Mouse (Mus musculus): Measurements from ENCODE around the gene Gypa. TPM values are rescaled to one million over a fixed set of nuclear protein-coding genes. Genes with fewer than 3 reads are reported as not detected.

Gypa gene
- 10 to 100 TPM; 10.5 to 20.9 TPM for total RNA-seq (2021)
- long read RNA-seq, experiment 1, partial matches to known transcripts = 0 of 4 reads
- long read RNA-seq, experiment 1, other reads (novel, unspliced or antisense) = 0 of 4 reads
- long read RNA-seq, experiment 2, transcript Gypa-201 (8 exons, 1,848 nt) = major isoform, 9 of 13 reads
- long read RNA-seq, experiment 2, partial matches to known transcripts = 0 of 13 reads
- long read RNA-seq, experiment 2, other reads (novel, unspliced or antisense) = 4 of 13 reads

DNA sequence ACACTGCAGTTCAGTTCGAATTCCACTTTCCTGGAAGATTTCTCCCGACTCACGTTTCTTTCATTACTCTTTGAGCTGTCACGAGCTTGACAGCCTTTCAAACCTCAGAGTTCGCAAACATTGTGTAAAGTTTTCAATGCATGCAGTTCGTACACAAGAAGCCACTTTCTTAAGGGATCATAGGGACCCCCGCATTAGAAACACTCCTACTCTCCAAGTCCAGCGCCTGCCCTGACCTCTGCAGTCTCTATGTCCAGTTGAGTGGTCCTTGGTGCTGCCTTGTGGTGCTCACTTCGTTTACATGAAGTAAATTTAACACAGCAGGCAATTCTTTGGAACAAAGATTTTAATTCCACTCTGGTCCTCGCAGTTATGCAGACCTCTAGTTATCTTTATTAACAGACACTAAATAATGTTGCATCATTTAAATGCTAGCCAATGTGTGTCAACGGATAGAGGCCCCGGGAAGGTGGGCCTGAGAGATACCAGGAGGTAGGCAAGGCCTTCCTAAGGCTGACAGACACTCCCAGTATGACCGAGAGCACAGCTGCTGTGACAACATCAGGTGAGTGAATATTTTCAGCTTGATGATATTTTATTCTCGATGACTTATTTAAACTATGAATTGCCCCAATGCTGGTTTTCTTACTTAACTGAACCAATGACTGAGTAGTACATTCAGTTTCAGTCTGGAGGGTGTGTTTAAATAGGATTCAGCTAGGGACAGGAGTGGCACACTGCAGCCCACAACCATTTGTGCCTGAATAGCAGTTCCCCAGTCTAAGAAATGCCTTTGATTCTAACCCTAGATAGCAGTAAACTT, at the start of gene Gypa:
Gypa (plus strand) TSS at position 259 of the 823 bp plus-strand sequence.
- DNase-seq (ENCODE audit: low spot score in 2 of 2) = no peak

DNA sequence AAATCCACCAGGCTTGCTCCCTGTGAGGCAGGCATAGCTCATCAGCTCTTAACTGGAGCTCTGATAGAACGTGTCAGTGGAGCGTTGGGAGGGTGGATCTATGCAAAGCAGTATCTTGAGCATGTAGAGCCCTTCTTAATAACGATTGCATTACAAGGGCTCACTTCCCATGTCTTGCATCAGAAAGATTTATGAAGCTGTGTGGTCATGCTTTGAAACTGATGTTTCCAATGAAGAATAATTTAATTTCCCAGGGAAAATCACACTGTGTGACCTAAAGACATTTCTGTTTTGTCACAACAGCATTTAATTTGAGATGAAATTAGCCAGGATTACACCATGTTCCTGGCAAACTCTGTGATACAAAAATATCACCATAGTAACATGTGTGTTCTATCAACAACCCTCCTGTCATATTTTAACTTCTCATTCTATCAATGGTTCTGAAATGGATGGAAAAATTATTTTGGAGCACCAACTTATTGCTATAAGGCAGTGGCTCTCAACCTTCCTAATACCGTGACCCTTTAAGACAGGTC, 49.0 kb upstream of the Gypa start:
- DNase-seq (ENCODE audit: low spot score in 2 of 2) = no peak

- DNase-seq (ENCODE audit: low spot score in 2 of 2) = no peak
These were observed 46.4 kb upstream of the Gypa start for GRCm38 (mm10) chr8:80447217-80447616.

- no peak for DNase-seq (ENCODE audit: low spot score in 2 of 2)
These were observed 41.5 kb upstream of the Gypa start for GRCm38 (mm10) chr8:80451938-80452690.

DNA sequence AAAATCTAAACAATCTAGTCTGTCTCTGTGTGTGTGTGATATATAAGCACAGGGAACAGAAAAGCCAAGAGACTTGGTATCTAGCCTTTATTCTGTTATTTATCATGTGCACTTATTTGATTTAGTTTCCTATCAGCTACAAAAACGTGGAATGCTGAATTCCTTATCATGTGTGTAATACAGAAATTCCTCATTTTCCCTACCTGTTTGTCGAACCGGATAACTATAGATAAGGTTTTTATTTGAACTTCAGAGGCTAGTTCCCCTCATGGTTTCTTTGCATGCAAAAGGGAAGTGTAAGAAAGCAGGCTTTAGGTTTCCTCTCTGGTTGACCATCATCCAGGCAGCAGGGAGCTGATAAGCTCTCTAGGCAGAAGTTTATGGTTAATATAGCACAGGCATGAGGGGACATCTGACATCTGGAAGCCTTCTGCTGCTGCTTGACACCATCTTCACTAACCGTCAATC, 30.1 kb upstream of the Gypa start:
- DNase-seq (ENCODE audit: low spot score in 2 of 2) = no peak

GRCm38 (mm10) chr8:80474971-80475370, 18.6 kb upstream of the Gypa start:
- no peak for DNase-seq (ENCODE audit: low spot score in 2 of 2)

DNA sequence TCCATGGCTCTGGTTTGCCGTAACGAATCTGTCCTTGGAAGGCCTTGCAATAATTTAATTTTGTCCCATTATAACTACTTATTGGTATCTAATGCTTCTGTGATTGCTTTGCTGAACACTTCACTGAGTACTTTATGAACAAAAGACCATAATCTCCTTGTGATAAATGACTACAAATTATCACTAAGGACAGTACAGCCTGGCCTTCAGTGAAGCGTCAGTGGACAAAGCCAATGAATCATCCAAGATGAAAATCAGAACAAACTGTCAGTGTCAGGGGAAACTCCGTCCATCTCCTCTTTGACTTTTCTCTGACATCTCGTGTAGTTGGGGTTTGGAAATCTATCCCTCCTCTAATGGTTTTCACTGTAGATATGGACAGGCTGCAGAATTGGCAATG, 15.4 kb upstream of the Gypa start:
- no peak for DNase-seq (ENCODE audit: low spot score in 2 of 2)

DNA sequence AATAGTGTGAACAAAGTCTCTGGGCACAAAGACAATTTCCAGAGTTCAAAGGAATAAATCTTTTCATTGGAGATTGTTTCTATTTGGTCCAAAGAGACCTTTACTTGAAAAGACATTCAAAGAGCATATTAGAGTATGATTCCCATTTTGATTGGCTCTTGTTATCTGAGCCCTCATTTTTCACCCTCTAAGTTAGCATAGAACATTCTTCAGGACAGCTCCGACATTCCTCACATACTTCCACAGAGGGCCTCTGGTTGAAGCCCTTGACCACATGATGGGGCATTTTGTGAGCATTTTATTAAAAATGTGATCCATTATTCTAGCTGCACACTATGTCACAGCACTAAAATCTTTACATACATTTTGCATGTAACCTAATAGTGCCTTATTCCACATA, 14.5 kb upstream of the Gypa start:
- DNase-seq (ENCODE audit: low spot score in 2 of 2) = no peak

GRCm38 (mm10) chr8:80482173-80482572, 11.4 kb upstream of the Gypa start:
- DNase-seq (ENCODE audit: low spot score in 2 of 2) = no peak

DNA sequence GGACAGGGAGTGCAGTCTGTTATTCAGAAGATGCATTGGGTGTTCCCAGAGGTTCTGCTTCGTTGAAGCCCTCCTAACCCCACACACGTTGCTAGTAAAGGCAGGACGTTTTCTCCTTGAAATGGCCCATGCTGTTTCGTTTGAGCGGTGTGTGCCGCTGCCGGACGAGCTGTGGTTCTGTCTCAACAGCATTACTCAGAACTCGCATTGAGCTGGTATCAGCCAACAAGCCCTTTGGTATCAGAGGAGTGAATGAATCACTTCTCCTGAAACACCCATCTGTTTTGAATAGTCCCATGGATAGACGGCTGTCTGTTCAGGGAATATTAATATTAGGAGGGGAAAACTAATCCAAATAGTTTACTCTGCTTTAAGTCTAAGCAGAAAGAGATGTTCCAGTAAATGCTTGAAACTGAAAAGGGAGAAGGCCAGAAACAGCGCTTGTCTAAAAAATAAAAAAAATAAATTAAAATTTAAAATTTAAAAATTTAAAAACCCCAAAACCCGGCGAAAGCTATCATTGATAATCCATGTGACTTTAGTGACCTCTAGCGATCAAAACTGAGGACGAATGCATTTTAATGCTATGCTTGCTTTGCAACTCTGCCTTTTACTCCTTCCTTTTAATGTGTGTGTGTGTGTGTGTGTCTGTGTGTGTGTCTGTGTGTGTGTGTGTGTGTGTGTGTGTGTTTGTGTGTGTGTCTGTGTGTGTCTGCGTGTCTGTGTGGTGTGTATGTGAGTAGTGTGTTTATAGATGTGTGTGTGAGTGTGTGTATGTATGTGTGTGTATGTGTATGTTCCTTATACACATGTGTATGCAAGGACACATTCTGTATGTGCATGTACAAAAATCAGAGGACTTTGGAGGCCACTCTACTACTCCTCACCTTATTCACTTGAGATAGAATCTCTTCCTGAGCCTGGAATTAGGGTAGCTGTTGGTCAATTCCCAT, 10.5 kb upstream of the Gypa start:
- no peak for DNase-seq (ENCODE audit: low spot score in 2 of 2)

- no peak for DNase-seq (ENCODE audit: low spot score in 2 of 2)
These were observed 2.0 kb upstream of the Gypa start for GRCm38 (mm10) chr8:80491562-80491961.

- DNase-seq (ENCODE audit: low spot score in 2 of 2) = peak in 1 of 2 experiments; percentile 27
These were observed 567 bp upstream of the Gypa start for GRCm38 (mm10) chr8:80492987-80493441.

- no peak for DNase-seq (ENCODE audit: low spot score in 2 of 2)
These were observed 722 bp downstream of the Gypa start for GRCm38 (mm10) chr8:80494346-80494660.

- DNase-seq (ENCODE audit: low spot score in 2 of 2) = no peak
These were observed 1.2 kb downstream of the Gypa start for GRCm38 (mm10) chr8:80494819-80495218.

GRCm38 (mm10) chr8:80495527-80495926, 1.9 kb downstream of the Gypa start:
- no peak for DNase-seq (ENCODE audit: low spot score in 2 of 2)

- no peak for DNase-seq (ENCODE audit: low spot score in 2 of 2)
These were observed 3.7 kb downstream of the Gypa start for GRCm38 (mm10) chr8:80497323-80497722.

DNA sequence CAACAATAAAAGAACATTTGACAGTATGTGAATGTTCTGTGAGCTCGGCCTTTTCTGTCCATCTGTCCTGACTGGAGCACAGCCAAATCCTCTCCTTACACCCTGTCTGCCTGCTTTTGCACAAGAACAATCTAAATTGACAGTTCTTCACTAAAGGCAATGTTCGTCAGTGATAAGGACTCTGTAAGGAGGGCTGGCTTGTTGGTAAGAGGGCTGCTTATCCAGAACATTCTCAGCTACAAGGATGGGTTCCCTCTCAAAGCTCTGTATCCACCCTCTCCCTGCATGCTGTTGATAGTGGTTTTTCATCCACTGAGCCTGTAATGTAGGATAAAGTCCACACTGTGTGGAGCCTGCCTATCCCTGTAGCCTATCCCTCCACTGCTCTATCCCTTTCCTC, 6.7 kb downstream of the Gypa start:
- no peak for DNase-seq (ENCODE audit: low spot score in 2 of 2)

GRCm38 (mm10) chr8:80500773-80501172, 7.2 kb downstream of the Gypa start:
- DNase-seq (ENCODE audit: low spot score in 2 of 2) = no peak

GRCm38 (mm10) chr8:80501283-80501682, 7.7 kb downstream of the Gypa start:
- no peak for DNase-seq (ENCODE audit: low spot score in 2 of 2)

Measured in adrenal gland, postnatal 4 days (tissue).